Mouse (Mus musculus) embryo, embryonic 11 days (tissue): Measurements from ENCODE around the gene Rbl2.

Source experiments
- DNase-seq: peaks from one replicate; pipeline ENCODE4 v3.0.0-alpha.2; 2015

Rbl2 gene

DNA sequence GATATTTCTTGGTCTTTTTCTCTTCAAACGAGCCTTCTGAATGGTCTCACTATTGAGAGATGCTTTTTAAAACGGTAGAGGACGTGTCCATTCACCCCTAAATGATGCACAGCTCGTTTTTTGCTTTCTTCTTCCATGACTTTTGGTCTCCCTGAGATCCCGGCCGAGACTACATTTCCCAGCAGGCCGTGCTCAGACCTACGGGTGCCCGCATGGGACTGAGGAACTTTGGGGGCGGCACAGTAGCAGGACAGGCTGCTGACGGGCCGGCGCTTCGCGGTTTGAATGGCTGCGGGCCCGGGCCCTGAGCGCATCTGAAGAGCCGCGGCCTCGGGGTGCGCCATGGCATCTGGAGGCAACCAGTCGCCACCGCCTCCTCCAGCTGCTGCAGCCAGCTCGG is at the start of gene Rbl2:
Rbl2 (plus strand) TSS at position 224 of the 400 bp plus-strand sequence.
- DNase-seq = peak; percentile 96

DNA sequence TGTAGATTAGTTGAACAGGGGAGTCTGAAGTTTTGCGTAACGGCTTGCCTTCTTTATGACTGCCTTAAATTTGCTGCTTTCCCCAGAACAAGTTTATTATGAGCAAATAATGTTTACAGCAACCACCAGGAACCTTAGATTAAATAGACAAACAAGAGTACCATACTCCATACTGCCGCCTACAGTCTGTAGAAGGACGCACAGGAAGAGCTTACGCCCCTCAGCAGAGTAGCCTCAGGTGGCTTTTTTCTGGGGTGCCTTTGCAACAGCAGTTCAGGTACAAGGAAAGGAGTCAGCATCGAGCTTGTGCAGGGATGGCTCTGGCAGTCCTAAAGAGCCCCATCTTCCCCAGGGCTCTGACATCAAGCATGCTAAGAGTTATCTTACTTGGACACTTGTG is 35.4 kb upstream of the Rbl2 start:
- no peak for DNase-seq

DNA sequence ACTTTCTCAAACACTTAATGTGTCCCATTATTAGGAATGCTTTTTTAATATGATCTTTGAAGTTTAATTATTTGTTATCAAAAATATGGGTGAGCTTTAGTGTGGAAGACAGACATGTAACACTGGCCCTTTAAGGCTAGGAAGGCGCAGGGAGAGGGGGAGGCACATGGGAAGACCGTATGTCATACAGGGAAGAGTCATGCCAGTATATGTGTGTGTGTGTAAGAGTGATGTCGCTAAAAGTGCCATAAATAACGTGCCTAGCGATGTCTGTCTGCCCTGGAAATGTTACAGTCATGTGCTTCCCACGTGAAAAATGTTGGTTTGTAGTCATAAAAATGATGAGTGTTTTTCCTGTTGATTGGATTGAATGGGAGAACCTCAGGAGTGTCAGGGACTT is 33.0 kb upstream of the Rbl2 start:
- no peak for DNase-seq

DNA sequence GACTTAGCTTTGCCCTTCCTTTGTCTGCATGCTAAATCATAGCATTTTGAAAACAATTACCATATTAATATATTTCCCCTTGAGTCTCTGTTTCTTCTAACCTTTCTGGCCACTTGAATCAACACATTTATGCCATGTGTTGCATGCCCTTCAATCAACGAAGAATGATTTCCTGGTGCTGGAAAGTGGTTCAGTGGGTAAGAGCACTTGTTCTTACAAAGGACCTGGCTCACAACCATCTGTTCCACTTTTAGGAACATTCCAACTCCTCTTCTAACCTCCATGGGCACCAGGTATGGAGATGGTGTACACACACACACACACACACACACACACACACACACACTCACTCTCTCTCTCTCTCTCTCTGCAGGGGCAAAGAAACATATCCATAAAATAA is 31.2 kb upstream of the Rbl2 start:
- DNase-seq = no peak

DNA sequence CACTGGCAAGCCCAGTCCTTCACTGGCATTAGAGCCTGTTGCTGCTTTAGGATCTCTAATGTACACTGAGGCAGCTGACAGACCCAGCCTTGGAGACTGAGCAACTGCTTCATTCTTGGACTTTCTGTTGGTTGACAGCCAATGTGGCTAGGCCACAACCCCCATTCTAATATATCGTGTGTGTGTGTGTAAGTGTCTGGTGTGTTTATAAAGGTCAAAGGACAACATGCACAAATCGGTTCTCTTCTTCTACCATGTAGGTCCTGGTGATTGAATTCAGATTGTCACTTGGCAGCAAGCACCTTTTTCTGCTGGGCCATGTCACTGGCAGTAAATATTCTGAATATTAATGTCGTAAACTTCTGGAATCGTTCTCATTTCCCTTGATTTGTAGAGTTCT is 23.5 kb upstream of the Rbl2 start:
- no peak for DNase-seq

DNA sequence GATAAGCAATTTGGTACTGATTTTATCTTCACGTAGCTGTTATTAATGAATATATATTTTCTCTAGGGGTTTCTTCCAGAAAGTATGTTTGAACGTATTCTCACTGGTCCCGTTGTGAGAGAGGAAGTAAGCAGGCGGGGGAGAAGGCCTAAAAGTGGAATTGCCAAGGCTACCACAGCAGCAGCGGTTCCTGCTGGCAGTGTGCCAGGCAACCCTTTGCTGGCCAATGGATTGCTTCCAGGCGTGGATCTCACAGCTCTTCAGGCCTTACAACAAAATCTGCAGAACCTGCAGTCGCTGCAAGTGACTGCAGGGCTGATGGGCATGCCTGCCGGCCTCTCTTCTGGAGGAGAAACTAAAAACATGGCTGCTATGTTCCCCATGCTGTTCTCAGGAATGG is 18.8 kb upstream of the Rbl2 start:
- DNase-seq = peak; percentile 29

DNA sequence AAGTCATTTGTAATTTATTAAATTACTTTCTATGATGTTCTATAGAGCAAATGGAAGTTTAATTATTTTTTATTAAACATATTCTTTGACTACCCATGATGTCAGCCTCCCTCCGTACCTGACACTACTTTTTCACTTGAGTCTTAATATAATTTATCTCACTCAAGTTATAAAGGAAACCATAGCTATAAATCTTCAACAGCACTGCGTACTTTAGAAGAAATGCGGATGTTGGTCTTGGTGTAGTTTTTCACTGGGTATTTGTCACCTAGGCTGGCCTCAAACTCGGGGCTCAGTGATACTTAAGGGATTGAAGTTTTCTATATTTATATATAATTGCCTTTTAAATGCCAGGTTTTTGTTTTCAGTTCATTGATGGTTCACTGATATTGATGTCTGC is 15.4 kb upstream of the Rbl2 start:
- no peak for DNase-seq

DNA sequence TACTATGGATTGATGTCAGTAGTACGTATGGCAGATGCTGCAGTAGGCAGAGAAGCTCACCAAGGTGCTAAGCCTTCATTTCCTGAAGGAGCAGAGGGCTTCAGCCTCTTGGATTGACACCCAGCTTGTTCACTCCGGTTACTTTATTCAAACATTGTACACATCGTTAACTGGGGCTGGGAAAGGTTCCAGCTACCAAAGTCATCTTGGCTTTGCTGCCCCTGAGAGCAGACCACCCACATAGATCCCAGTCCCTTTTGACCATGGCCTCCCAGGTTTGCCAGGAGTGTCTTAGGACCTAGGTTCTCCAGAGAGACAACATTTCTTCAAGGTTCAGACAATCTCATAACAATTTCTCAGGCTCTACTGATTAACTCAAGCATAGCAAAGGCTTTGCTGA is 13.0 kb upstream of the Rbl2 start:
- no peak for DNase-seq

DNA sequence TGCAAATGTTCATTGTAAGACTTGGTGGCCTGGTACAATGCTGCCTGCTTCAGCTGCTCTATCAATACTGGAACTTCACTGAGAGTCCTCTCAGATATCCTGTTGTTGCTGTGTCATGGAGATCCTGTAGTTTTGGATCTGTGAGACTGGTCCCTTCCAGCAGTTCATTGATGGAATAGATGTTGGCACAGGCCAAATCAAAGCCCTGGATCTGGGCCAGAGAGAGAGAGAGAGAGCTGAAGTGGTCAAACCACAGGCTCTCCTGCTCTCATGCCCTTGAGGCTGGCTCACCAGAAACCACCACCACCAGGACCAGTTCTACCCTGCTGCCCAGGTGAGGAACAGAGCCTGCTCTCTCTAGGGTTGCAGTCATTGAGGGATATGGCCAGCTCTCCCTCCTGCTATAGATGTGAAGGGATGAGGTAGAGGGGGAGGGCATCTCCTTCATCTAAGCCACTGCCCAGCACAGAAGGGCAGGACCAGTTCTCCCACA is 10.7 kb upstream of the Rbl2 start:
- no peak for DNase-seq

DNA sequence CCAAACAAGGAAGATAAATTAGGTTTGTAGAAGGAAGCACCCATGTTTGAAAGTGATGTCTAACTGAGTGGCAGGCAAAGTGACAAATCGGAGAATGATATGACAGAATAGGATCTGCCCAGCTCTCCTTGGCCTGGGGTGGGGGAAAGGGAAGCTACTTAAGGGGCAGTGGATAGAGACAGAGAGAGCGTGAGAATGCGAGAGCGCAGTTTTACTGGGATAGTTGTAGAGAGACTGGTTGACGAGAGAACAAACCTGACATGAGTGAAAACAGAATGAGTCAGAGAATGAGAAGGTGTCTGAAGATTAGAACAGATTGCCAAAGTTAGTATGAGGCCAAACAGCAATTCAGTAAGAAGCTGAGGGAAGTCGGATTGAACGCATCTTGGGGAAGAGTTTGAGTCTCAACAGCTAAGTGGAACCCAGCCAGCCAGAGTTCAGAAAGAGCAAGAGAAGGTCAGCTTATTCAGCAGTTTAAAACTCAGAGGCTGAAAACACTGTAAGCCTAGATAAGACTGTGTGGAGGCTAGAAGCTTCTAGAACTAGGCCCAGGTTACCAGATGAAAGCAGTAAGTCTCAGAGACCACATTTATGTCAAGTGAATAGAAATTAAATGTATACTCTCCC is 9.9 kb upstream of the Rbl2 start:
- DNase-seq = no peak

DNA sequence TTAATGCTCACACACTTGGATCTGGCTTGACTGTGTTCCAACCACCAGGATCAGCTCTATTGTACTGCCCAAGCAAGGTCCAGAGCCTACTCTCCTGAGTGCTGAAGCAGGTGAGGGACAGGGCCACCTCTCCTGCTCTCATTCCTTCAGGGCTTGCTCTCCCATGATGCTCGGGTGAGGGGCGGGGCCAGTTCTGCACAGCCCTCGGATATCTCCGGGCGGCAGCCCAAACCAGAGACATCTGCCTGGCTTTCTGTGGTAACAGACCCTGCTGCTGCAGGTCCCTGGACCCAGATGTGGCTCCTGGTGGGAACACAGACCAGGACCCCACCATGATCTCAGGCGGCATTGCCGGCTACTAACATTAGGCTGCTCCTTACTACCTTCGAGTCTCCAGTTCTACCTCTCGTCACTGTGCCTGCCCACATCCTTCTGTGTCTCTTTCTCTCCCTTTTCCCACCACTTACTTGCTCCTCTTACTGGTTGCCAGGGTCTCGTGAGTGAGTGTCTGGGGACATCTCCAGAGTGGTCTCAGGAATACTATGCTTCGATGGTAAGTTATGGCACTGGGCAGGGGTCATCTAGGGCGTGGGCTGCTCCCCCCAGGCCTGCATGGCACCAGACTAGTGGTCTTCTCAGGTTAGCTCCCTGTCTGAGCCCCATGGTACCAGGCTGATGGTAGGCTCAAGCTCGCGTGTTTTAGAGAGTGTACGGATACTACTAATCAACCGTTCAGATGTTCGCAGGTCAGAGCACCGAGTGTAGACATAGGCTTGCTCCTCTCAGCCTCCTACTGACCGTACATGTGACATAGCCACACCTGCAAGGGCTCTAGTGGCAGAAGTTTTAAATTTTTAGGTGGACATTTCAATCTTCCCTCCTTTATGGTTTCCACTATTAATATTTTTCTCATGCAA is 9.0 kb upstream of the Rbl2 start:
- no peak for DNase-seq

DNA sequence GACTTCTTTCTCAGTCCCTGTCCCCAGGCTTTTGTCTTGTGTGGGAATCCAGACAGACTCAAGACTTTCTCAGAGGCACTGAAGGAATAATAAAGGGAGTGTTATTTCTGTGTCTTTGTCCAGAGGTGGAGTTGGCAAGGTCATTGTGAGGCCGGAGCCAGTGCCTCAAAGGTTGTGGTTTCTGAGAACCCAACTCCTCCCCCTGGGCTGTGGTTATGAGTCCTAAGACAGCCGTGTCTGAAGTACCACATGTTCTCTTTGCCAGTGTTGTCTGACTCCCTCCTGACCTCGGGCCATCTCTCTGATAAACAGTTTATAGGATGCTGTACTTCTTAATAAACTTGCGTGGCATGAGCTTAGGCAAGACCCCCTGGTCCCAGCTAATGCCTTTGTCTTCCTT is 4.7 kb upstream of the Rbl2 start:
- no peak for DNase-seq

DNA sequence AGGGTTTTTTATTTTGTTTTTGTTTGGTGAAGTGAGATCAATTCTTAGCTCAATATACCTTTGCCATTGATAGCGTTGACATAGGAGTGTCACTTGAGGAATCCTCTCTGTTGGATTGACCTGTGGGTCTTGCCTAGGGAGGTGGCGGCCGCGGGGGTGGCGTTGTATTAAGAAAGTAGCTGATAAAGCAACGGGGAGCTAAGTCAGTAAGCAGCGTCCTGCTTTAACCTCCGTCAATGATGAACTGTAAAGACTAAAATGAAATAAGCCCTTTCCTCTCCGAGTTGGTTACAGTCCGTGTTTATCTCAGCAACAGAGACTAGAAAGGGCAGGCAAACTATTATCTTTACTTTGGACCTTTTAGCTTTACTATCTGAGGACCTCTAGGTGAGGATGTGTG is 450 bp upstream of the Rbl2 start:
- no peak for DNase-seq

DNA sequence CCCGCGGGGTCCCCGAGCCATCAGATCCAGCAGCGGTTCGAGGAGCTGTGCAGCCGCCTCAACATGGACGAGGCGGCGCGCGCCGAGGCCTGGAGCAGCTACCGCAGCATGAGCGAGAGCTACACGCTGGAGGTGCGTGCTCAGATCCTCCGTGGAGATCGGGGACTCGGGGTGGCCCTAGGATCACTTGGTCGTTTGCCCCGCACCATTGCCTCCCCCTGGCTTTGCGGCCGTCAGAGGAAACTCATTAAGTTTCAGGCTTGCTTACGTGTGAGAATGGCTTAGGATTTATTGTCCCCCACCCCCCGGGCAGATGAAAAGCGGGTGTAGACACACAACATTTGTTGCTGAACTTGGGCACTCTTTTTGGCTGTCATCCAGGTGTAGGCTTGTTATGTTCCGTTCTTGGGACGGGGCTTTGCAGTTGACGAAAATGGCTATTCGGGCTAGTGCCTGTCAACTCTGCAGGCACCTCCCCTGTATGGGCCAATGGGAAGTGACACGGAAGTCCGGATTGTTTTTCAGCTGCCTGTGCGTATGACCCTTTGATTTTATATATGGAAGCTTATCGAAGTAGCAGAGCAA is 510 bp downstream of the Rbl2 start:
- DNase-seq = peak; percentile 75

DNA sequence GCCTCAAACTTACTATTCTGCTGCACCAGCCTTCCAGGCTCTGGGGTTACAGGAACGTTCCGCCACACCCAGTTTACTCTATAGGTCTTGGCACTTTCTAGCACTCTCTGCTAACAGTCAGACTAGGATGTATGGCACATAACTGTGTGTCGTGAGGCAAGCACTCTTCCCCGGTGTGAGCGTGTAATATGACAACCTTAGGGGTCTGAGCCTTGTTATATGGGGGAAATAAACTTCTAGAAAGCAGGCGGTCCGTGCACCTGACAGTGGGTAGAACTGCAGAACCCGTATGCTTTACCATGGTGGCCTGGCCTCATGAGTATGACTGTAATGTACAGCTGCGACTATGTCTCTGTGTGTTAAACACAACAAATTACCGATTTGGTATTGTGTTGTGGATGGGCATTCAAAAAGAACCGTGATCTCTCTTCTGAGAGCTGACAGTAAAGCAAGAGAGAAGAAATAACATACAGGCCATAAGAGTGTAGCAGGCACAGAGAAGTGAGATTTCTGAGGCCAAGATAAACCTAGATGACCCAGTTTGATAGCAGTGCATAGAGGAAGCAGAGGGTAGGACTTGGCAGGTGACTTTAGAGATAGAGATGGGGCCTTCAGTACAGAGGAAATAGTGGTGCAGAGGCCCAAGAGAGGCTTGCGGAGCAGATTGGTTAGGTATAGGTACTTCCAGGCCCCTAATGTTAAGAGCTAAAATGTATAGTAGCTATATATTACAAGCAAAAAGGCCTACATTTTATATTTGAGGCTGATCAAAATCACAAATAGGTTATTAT is 7.4 kb downstream of the Rbl2 start:
- DNase-seq = no peak

DNA sequence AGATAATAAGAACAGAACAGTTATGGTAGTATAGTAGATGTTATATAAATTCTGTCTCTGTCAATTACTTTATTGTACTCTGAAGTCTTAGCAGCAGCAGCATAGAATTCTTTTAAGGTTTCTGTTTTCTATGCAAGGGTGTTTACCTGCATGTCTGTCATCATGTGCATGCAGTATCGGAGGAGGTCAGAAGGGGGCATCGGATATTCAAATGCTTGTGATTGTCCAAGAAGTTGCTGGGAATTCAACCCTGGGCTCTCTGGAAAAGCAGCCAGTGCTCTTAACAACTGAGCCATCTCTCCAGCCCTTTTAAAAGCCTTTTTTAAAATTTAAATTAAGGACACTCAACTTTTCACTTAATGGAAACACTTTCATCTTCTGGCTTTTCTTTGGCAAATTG is 9.8 kb downstream of the Rbl2 start:
- DNase-seq = no peak

DNA sequence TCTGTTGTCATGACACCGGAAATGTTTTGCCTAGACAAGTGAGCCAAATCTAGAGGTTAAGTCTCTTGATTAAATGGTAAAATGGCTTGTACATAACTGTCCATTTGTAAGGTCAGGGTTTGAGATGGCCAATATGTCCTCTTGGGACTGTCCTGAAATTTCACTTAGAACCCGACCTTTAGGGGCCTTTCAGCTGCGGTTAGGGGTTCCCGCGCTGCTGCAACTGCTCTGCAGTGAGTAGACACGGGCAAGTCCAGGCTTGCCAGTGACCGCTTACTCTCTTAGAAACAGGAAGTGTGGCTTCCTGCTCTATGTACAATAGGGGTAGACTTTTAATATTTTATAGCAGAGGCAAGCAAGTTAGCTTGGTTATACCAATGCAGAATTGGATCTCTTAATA is 12.1 kb downstream of the Rbl2 start:
- no peak for DNase-seq

DNA sequence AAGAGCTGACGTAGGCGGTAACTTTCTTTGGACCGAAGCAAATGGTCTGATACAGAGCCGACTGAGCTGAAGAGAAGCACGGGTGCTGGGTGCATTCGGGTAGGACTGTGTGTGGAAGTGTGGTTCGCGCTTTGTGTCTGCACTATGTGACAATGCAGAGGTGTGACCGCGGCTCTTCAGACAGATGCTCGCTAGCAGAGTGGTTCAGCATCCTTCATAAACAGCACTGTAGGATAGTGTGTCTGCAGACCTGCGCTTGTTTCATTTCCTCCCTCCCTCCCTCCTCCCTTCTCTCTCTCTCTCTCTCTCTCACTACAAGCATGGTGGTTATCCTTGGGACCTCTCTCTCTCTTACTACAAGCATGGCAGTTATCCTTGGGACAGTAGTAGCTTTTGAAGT is 12.6 kb downstream of the Rbl2 start:
- DNase-seq = no peak

DNA sequence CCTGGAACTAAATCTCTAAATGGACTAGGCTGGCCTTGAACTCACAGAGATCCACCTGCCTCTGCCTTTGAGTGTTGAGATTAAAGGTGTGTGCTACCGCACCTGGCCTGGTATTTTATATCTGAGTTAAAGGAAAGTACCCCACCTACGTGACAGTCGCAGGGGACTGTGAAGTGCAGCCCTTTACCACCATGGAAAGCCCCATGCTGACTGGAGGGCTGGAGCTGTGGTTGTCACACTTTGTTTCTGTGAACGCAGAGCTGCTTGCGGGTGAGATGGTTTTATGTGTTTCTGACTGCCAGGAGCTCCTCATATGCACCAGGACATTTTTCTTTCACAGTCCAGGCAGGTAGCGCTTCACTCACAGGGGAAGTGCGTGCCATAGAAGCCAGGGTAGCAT is 18.6 kb downstream of the Rbl2 start:
- no peak for DNase-seq

DNA sequence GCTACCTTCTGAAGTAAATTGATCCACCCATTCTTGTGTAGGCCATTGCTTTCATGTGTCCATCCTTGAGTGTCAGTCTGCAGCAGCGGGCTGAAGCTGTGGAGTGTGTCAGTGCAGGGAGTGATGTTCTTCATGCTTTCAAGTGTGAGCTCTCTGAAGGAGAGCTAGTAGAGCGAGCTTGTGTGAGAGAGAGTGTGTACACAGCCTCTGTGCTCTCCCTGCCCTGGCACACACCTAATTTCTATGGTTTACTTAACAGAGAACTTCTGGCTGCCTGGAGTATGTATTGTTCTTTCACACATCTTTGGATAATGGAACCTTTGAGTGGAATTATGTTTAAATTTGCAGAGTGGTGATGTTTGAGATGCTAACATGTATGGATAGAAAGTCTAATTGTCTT is 19.7 kb downstream of the Rbl2 start:
- DNase-seq = no peak

DNA sequence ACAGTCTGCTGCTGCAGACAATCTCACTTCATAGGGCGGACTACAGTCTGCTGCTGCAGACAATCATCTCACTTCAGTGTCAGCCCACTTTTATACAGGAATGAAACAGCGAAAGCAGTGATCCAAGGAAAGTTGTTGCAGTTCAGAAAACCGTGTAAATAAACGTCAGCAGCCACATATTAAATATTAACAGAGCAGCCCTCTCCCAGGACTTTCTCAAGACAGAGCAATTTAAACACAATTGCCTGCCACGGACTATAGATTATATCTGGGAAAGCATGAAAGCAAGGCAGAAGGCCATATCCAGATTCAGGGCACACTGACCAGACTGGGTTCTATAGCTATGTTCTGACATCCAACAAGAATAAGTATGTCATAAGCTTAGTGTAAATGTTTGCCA is 24.3 kb downstream of the Rbl2 start:
- DNase-seq = no peak

DNA sequence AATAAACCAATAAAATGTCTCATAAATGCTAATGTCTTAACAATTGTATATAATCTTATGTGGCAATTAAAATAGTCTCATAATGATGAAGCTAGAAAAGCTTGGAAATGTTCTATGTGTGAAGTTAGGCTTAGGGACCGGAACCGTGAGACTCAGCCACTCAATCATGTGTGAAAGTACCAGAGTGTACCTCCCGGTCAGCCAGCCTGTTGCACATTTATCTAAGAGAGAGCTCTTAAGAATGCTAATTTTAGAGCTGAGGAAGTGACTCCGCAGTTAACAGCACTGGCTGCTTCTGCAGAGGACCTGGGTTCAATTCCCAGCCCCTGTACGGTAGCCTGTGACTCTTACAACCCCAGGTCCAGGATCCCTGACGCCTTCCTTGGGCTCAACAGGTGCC is 28.2 kb downstream of the Rbl2 start:
- no peak for DNase-seq

DNA sequence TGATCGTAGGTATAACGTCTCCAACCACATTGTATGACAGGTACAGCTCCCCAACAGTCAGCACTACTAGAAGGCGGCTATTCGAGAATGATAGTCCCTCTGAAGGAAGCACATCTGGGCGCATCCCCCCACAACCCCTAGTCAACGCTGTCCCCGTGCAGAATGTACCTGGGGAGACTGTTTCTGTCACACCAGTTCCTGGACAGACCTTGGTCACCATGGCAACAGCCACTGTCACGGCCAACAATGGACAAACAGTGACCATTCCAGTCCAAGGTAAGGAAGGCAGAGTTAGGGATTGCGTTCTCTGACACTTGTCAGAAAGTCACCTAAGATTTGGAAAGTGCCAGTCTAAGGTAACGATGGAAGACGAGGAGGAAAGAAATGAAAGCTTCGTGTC is 36.4 kb downstream of the Rbl2 start:
- no peak for DNase-seq
